Mouse (Mus musculus) kidney, adult 2 months (tissue): ENCODE data around the gene Rbm28. TPM values are rescaled to one million over a fixed set of nuclear protein-coding genes. Genes with fewer than 3 reads are reported as not detected.

Experiments used
- DNase-seq: peaks from one replicate; pipeline ENCODE4 v3.0.0; 2021
- H3K27ac ChIP-seq: fragments of 200-500 bp; 2 replicates; pipeline ENCODE4 v1.5.1; 2012; ENCODE audit warnings: low read depth, low read length, control low read depth, inconsistent platforms; ENCODE audit not compliant: insufficient read depth
- H3K27me3 ChIP-seq: fragments of 200-500 bp; replicated peaks from 2 replicates; pipeline ENCODE4 v1.6.1; 2012; ENCODE audit warnings: mild to moderate bottlenecking, moderate library complexity, low read length, inconsistent platforms; ENCODE audit not compliant: control insufficient read depth, insufficient read depth
- H3K36me3 ChIP-seq: fragments of 200-500 bp; 2 replicates; pipeline ENCODE4 v1.6.1; 2012; ENCODE audit warnings: mild to moderate bottlenecking, moderate library complexity, low read length, inconsistent platforms; ENCODE audit not compliant: control insufficient read depth, insufficient read depth
- H3K4me1 ChIP-seq: fragments of 200-500 bp; 2 replicates; pipeline ENCODE4 v1.6.1; 2011; ENCODE audit warnings: low read length; ENCODE audit not compliant: control insufficient read depth, insufficient read depth
- H3K4me3 ChIP-seq: fragments of 200-500 bp; 2 replicates; pipeline ENCODE4 v1.5.1; 2011; ENCODE audit warnings: mild to moderate bottlenecking, low read depth, low read length, control low read depth; ENCODE audit not compliant: insufficient read depth
- CTCF ChIP-seq: fragments of 200-500 bp; conservative IDR thresholded peaks from 2 replicates; pipeline ENCODE4 v1.5.1; 2011; ENCODE audit warnings: low read depth, mild to moderate bottlenecking, control low read depth, low read length, moderate library complexity, mixed read lengths; ENCODE audit not compliant: insufficient read depth, insufficient read length
- POLR2A ChIP-seq: fragments of 200-500 bp; IDR thresholded peaks from one replicate; pipeline ENCODE4 v1.6.1; 2011; ENCODE audit warnings: low read depth, low read length, control low read depth
- WGBS: fragments of 180-500 bp; shearing (Covaris S2); methylation state at CpG from one replicate; pipeline ENCODE4 v1.1.7; 2018; 5-methylcytosine and 5-hydroxymethylcytosine counted together
- polyA plus RNA-seq: library from polyadenylated mRNA; depleted of rRNA; stranded (reverse); fragments of >200 nt; gene quantifications from 2 replicates; pipeline ENCODE4 v1.2.3, GENCODE M21; 2012; rRNA removed

Rbm28 gene
- polyA plus RNA-seq, 1 experiment = 6.1 TPM

DNA sequence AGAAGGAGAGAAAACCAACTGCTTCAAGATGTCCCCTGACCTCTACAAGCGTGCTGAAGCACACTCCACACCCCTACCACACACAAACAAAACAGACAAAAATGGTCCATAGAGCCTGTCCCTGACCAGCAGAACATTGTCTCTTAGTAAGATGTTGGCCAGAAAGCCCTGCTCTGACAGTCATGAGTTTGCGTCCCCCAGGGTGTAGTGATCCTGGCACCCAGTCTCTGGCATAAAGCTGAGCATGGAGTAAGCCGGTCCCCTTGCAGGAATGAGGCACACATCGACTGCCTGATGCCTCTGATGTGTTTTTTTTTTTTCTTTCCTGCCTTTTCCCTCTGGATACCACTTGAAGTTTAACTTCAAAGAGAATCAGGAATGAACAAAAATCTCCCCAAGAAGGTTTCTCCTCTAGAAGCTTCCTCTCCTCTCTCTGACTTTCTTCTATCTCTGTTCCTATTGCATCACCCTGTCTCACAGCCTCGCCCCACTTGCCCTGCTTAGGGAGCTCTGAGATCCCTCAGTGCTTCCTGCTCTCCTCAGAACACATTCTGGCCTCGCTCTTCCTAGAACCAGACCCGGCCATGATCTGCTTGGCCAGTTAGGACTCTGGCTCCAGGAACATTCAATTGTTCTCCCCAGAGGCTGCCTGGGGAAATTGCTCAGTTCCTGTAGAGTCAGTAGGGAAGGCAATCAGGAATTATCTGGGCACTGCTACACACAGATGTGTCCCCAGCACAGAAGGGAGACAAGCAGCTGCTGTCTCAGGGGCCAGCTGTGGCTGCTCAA is 76.7 kb downstream of the Rbm28 start:
- no peak overlapping the region for H3K4me3 ChIP-seq
- H3K4me1 ChIP-seq = no peaks in the 10 kb centered on the region
- DNase-seq = peak; percentile 46
- no peaks in the 10 kb centered on the region; the same call in 1 of the 2 replicates for H3K27me3 ChIP-seq
- 64% methylated on average over 7 of the region's 7 CpGs for WGBS
- TF ChIP-seq POLR2A (no peak), CTCF (no peak)
- no peak overlapping the region for H3K27ac ChIP-seq
- H3K36me3 ChIP-seq = no peaks in the 10 kb centered on the region

DNA sequence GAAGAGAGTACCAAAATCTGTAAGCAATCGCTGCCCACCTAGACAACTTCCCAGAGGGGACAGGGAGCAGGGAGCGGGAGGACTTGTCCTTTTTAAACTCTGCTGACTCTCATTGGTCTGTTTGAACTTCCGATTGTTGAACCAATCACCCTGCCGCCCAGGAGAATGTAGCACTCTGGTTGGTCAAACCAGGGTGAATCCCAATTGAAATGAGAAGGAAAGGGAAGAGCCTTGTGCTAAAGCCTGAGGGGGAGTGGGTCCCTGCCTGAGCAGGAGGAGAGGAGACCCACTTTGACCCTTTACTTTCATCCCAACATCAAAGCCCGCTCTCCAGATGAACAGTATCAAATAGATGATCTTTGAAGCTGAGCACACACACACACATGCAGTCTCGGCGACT is 80.4 kb downstream of the Rbm28 start:
- 49% methylated on average over 7 of the region's 7 CpGs for WGBS
- Histone ChIP-seq H3K27me3 (no peaks in the 10 kb centered on the region; the same call in 1 of the 2 replicates), H3K4me1 (no peaks in the 10 kb centered on the region), H3K36me3 (no peaks in the 10 kb centered on the region), H3K4me3 (no peak overlapping the region), H3K27ac (no peak overlapping the region)
- TF ChIP-seq CTCF (no peak), POLR2A (no peak)
- no peak for DNase-seq

DNA sequence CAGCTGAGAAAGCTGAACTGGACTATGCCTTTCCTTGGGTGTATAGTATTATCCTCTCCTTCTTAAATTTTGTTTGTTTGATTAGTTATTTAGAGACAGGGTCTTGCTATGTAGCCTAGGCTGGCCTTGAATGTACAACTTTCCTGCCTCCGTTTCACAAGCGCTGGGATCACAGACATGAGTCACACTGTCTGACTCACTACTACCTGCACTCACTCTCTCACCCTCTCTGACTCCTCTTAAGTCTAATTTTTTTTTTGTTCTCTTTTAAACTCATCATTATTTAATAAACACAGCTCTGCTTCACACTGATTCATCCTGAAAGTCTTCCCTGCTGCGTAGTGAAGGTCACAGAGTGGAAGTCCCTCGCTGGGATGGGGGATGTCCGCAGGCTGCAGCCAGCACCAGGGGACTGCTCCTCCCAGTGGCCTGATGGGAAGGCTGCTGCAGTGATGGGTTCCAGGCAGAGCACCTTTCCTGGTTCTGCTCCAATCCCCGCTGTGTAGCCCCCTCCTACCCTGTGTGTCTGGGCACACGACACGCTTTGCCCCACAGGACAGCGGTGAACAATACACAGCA is 81.9 kb downstream of the Rbm28 start:
- H3K4me3 ChIP-seq = no peak overlapping the region

DNA sequence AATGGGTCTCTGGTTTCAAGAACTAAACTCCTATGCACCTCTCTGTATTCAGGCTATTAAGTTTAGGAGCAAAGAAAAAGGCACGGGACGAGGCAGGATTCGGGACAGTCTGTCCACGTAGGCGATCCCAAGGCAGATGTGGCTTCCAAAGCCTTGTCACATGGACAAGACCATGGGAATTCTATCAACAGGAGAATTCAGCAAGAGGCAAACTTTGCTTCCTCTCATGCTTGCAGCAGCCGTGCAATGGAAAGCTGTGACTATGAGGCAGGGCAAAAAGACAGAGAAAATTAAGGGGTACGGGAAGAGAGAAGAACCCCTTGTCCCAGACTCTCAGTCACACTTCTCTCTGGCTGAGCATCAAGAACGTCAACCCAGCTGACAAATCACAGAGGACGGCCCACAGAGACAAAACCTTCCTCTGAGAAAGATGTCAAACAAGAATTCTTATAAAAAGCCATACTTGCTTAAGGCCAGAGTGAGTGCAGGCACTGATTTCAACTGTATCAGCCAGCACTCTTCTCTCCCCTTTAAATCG is 82.9 kb downstream of the Rbm28 start:
- Histone ChIP-seq H3K36me3 (no peaks in the 10 kb centered on the region), H3K27me3 (no peaks in the 10 kb centered on the region; the same call in 1 of the 2 replicates), H3K27ac (no peak overlapping the region), H3K4me1 (no peaks in the 10 kb centered on the region), H3K4me3 (no peak overlapping the region)
- WGBS = 86% methylated on average over 10 of the region's 10 CpGs
- no peak for TF ChIP-seq POLR2A
- TF ChIP-seq CTCF = no peak
- no peak for DNase-seq

More for the DNA sequence above, 81.9 kb downstream of the Rbm28 start:
- H3K27me3 ChIP-seq = no peaks in the 10 kb centered on the region; the same call in 1 of the 2 replicates
- TF ChIP-seq CTCF = no peak
- no peak for TF ChIP-seq POLR2A
- DNase-seq = no peak
- no peak overlapping the region for H3K27ac ChIP-seq
- H3K4me1 ChIP-seq = no peaks in the 10 kb centered on the region
- H3K36me3 ChIP-seq = no peaks in the 10 kb centered on the region
- WGBS = 73% methylated on average over 9 of the region's 9 CpGs

DNA sequence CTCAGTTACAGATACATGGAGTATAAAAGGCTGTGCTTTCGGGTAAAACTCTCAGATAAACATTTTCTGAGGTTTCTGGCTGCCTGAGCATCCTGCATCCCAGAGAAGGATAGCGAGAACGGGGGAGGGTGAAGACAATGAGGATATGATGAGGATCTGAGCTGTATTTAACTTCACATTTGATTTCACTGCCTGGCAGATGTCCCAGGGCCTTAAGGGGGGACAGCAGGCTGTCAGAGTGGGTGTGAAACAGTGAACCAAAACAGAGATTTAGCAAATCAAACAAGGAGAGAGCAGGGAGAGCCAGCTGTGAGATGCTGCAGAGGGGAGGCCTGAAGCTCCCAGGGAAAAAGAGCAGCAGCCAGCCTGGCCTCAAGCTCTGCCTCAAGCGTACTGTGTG is 85.5 kb downstream of the Rbm28 start:
- WGBS = 62% methylated on average over 4 of the region's 4 CpGs
- no peak for DNase-seq

DNA sequence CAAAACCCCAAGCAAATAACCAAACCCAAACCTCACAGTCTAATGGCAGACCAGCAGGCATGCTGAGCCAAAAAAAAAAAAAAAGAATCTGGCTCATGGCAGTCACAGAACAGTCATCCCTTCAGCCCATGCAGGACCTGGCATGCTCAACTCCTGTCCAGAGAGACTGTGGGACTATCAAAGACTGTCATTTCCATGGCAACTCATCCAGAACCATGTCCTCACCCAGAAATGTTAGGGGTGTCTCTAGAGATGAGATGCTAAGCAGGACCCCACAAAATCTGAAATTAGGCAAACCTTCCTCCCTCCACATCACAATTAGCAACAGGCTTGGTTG is 90.7 kb downstream of the Rbm28 start:
- no peaks in the 10 kb centered on the region for H3K36me3 ChIP-seq
- H3K27ac ChIP-seq = no peak overlapping the region
- no peak overlapping the region for H3K4me3 ChIP-seq
- no peaks in the 10 kb centered on the region for H3K27me3 ChIP-seq
- DNase-seq = no peak
- no peak for TF ChIP-seq POLR2A
- TF ChIP-seq CTCF = no peak
- no peaks in the 10 kb centered on the region for H3K4me1 ChIP-seq

More for the DNA sequence above, 85.5 kb downstream of the Rbm28 start:
- Histone ChIP-seq H3K27ac (no peak overlapping the region), H3K4me3 (no peak overlapping the region), H3K36me3 (no peaks in the 10 kb centered on the region), H3K4me1 (no peaks in the 10 kb centered on the region), H3K27me3 (no peaks in the 10 kb centered on the region)
- TF ChIP-seq CTCF = no peak
- no peak for TF ChIP-seq POLR2A

Other genes with a start within 250 kb of the Rbm28 start
- 1.4 and 2.6 TPM in 2 replicates for gene Lep, start 104.8 kb downstream of the Rbm28 start, polyA plus RNA-seq
- gene Prrt4, start 14.6 kb upstream of the Rbm28 start, polyA plus RNA-seq = 0.20 and 0.24 TPM in 2 replicates
- 16.8 and 17.7 TPM in 2 replicates for gene Impdh1, start 51.4 kb upstream of the Rbm28 start, polyA plus RNA-seq
- gene Hilpda, start 107.5 kb upstream of the Rbm28 start, polyA plus RNA-seq = 6.5 and 7.4 TPM in 2 replicates
- gene Fam71f2, start 114.6 kb upstream of the Rbm28 start, polyA plus RNA-seq = 0.39 and 0.45 TPM in 2 replicates
- 0.11 TPM in 1 of 2 replicates, not detected in the other for gene Fam71f1, start 154.1 kb upstream of the Rbm28 start, polyA plus RNA-seq
- 42.1 and 46.3 TPM in 2 replicates for gene Calu, start 183.1 kb upstream of the Rbm28 start, polyA plus RNA-seq
- not detected in 2 replicates for gene Opn1sw, start 223.5 kb upstream of the Rbm28 start, polyA plus RNA-seq
- gene Ccdc136, start 231.3 kb upstream of the Rbm28 start, polyA plus RNA-seq = 4.0 and 5.6 TPM in 2 replicates